Mouse (Mus musculus) heart, postnatal 0 days (tissue): Measurements from ENCODE around the gene Gm28043. TPM values are rescaled to one million over a fixed set of nuclear protein-coding genes. Genes with fewer than 3 reads are reported as not detected.

ENCODE experiments used
- ATAC-seq: fragments of 200-750 bp; cut with Nextera tagmentation; 2 replicates; pipeline ENCODE4 v1.8.0; 2017; ENCODE audit warnings: low read depth, moderate number of reproducible peaks, moderate library complexity; ENCODE audit not compliant: insufficient read depth
- DNase-seq: peaks from one replicate; pipeline ENCODE4 v3.0.0-alpha.2; 2016; ENCODE audit warnings: low spot score
- H3K27ac ChIP-seq: fragments of 300-500 bp; sonication (generic); 2 replicates; pipeline ENCODE4 v1.5.1; 2014; ENCODE audit warnings: low read depth, mild to moderate bottlenecking
- H3K27me3 ChIP-seq: fragments of 300-500 bp; sonication (generic); 2 replicates; pipeline ENCODE4 v1.6.1; 2014; ENCODE audit warnings: low read length, mixed read lengths; ENCODE audit not compliant: control insufficient read depth, insufficient read depth
- H3K36me3 ChIP-seq: fragments of 300-500 bp; sonication (generic); replicated peaks from 2 replicates; pipeline ENCODE4 v1.6.1; 2014; ENCODE audit warnings: low read length, mixed read lengths; ENCODE audit not compliant: control insufficient read depth, insufficient read depth
- H3K4me1 ChIP-seq: fragments of 300-500 bp; sonication (generic); 2 replicates; pipeline ENCODE4 v1.6.1; 2014; ENCODE audit warnings: antibody characterized with exemption; ENCODE audit not compliant: control insufficient read depth, insufficient read depth
- H3K4me2 ChIP-seq: fragments of 300-500 bp; sonication (generic); 2 replicates; pipeline ENCODE4 v1.6.1; 2014; ENCODE audit warnings: low read depth, mild to moderate bottlenecking, low read length, moderate library complexity
- H3K4me3 ChIP-seq: fragments of 300-500 bp; sonication (generic); 2 replicates; pipeline ENCODE4 v1.5.1; 2014; ENCODE audit warnings: low read depth, low read length
- H3K9ac ChIP-seq: fragments of 300-500 bp; sonication (generic); replicated peaks from 2 replicates; pipeline ENCODE4 v1.6.1; 2014; ENCODE audit warnings: low read depth, low read length, mixed read lengths
- H3K9me3 ChIP-seq: fragments of 300-500 bp; sonication (generic); replicated peaks from 2 replicates; pipeline ENCODE4 v1.6.1; 2016; ENCODE audit warnings: low read length; ENCODE audit not compliant: control insufficient read depth
- CTCF ChIP-seq: IDR thresholded peaks from 2 replicates; pipeline ENCODE4 v1.5.1; 2016; ENCODE audit warnings: antibody characterized with exemption, control low read depth, low read depth
- EP300 ChIP-seq: IDR thresholded peaks from 2 replicates; pipeline ENCODE4 v1.6.1; 2016; ENCODE audit warnings: antibody characterized with exemption, low read depth
- WGBS: fragments of 180-500 bp; shearing (Covaris S2); extraction: QIAGEN DNeasy Blood & Tissue Kit; methylation state at CpG from one replicate; pipeline ENCODE4 v1.1.7; 2014; 5-methylcytosine and 5-hydroxymethylcytosine counted together
- polyA plus RNA-seq: library from polyadenylated mRNA; unstranded; fragments of >200 nt; fragmentation: Nextera tagmentation; extraction: Ambion mirVana; gene quantifications from 2 replicates; pipeline ENCODE4 v1.2.1, GENCODE M21; 2015
- total RNA-seq: library from RNA; depleted of rRNA; stranded (reverse); fragments of >200 nt; gene quantifications from 2 replicates; pipeline ENCODE4 v1.2.3, GENCODE M21; 2014; ENCODE audit warnings: low replicate concordance

The Gm28043 gene
- total and polyA plus RNA-seq, 2 experiments from 2014 or later: 0.76 to 1.1 TPM

GRCm38 (mm10) chr17:29725027-29725620 is 110.4 kb downstream of the Gm28043 start:
- H3K9me3 ChIP-seq: no peaks in the 10 kb centered on the region
- ATAC-seq: no peak
- WGBS: 63% methylated on average over 6 of the region's 6 CpGs

GRCm38 (mm10) chr17:29728082-29728481 is 113.4 kb downstream of the Gm28043 start:
- Histone ChIP-seq H3K4me1 (peaks cover 12% of the 10 kb centered on the region), H3K4me3 (no peak overlapping the region), H3K36me3 (no peaks in the 10 kb centered on the region), H3K9ac (no peak overlapping the region), H3K27ac (no peak overlapping the region), H3K27me3 (no peaks in the 10 kb centered on the region), H3K9me3 (no peaks in the 10 kb centered on the region), H3K4me2 (no peak overlapping the region)
- 58% methylated on average over 8 of the region's 8 CpGs for WGBS
- DNase-seq: no peak
- TF ChIP-seq CTCF: no peak
- TF ChIP-seq EP300: no peak
- no peak for ATAC-seq

More at GRCm38 (mm10) chr17:29725027-29725620, 110.4 kb downstream of the Gm28043 start:
- no peak for DNase-seq
- TF ChIP-seq EP300 (no peak), CTCF (no peak)
- Histone ChIP-seq H3K4me3 (no peak overlapping the region), H3K36me3 (no peaks in the 10 kb centered on the region), H3K4me1 (0 out of 2 replicates have a peak, but pooled peaks cover 1% of the 10 kb centered on the region), H3K4me2 (no peak overlapping the region), H3K27ac (no peak overlapping the region), H3K27me3 (no peaks in the 10 kb centered on the region), H3K9ac (no peak overlapping the region)

- no peak overlapping the region for H3K4me3 ChIP-seq
- H3K4me2 ChIP-seq: no peak overlapping the region
- no peaks in the 10 kb centered on the region for H3K36me3 ChIP-seq
- WGBS: 30% methylated on average over 13 of the region's 13 CpGs
- H3K4me1 ChIP-seq: peaks cover 12% of the 10 kb centered on the region
- peak; percentile 80 for ATAC-seq
- H3K27me3 ChIP-seq: no peaks in the 10 kb centered on the region
- H3K9ac ChIP-seq: no peak overlapping the region
- no peaks in the 10 kb centered on the region for H3K9me3 ChIP-seq
- H3K27ac ChIP-seq: 0 out of 2 replicates have a peak overlapping the region, but pooled peaks have one; percentile 28
- TF ChIP-seq EP300 (no peak), CTCF (no peak)
- no peak for DNase-seq
Measured at GRCm38 (mm10) chr17:29730510-29731265, 116.0 kb downstream of the Gm28043 start.

- no peak for ATAC-seq
- Histone ChIP-seq H3K9ac (no peak overlapping the region), H3K4me1 (peaks cover 12% of the 10 kb centered on the region), H3K4me3 (no peak overlapping the region), H3K9me3 (no peaks in the 10 kb centered on the region), H3K4me2 (no peak overlapping the region), H3K27me3 (no peaks in the 10 kb centered on the region), H3K27ac (0 out of 2 replicates have a peak overlapping the region, but pooled peaks have one; percentile 28), H3K36me3 (no peaks in the 10 kb centered on the region)
- 69% methylated on average over 12 of the region's 12 CpGs for WGBS
- no peak for DNase-seq
- no peak for TF ChIP-seq CTCF
- TF ChIP-seq EP300: no peak
Measured at GRCm38 (mm10) chr17:29731266-29731952, 116.7 kb downstream of the Gm28043 start.

GRCm38 (mm10) chr17:29731953-29732325 is 117.3 kb downstream of the Gm28043 start:
- Histone ChIP-seq H3K27ac (no peak overlapping the region), H3K36me3 (no peaks in the 10 kb centered on the region), H3K4me1 (peaks cover 12% of the 10 kb centered on the region), H3K4me3 (no peak overlapping the region), H3K27me3 (no peaks in the 10 kb centered on the region), H3K9me3 (no peaks in the 10 kb centered on the region), H3K9ac (no peak overlapping the region), H3K4me2 (no peak overlapping the region)
- ATAC-seq (no peak), DNase-seq (no peak)
- TF ChIP-seq CTCF (no peak), EP300 (no peak)
- WGBS: 72% methylated on average over 6 of the region's 6 CpGs
